Mouse (Mus musculus): ENCODE data around the gene Gm38431. TPM values are rescaled to one million over a fixed set of nuclear protein-coding genes. Genes with fewer than 3 reads are reported as not detected.

Gm38431 gene
- polyA plus RNA-seq, 1 experiment from 2014 or later, result 4.1 TPM

DNA sequence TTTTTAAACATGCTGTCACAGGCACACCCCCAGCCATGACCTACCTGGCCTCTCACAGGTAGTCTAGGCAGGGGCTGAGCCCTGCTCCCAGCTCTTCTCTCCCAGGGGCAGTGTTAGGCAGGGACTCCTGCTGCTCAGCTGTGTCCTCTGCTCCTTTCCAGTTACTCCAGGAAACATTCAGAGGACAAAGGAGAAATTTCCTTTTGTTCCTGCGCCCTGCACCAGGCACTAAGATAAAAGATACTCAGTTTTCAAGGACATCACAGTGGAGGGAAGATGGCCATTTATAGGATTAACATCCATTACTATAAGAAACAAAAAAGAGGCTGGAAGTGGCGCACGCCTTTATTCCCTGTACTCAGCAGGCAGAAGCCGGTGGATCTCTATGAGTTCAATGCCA, 4.2 kb upstream of the Gm38431 start:
- Histone ChIP-seq H3K27ac (replicated peaks; ENCODE audit: low read depth, low read length) (no peak overlapping the region), H3K4me3 (ENCODE audit: low read depth, low read length) (no peak overlapping the region), H3K27me3 (ENCODE audit: control insufficient read depth, insufficient read depth, low read length) (no peaks in the 10 kb centered on the region), H3K4me1 (ENCODE audit: control insufficient read depth, insufficient read depth, low read length) (peaks cover under 1% of the 10 kb centered on the region; the same call in 1 of the 2 replicates), H3K9ac (ENCODE audit: low read length) (peak overlapping the region; percentile 18; the same call in 1 of the 2 replicates), H3K9me3 (ENCODE audit: control insufficient read depth, low read length) (no peaks in the 10 kb centered on the region), H3K4me2 (ENCODE audit: low read depth, severe bottlenecking) (no peak overlapping the region), H3K36me3 (ENCODE audit: control insufficient read depth, insufficient read depth, low read length) (no peaks in the 10 kb centered on the region)
- ATAC-seq (ENCODE audit: insufficient number of reproducible peaks, low FRiP score, low TSS enrichment, low read depth) (no peak), DNase-seq (ENCODE audit: low spot score) (no peak)
- 95% methylated on average over 4 of the region's 4 CpGs for WGBS

DNA sequence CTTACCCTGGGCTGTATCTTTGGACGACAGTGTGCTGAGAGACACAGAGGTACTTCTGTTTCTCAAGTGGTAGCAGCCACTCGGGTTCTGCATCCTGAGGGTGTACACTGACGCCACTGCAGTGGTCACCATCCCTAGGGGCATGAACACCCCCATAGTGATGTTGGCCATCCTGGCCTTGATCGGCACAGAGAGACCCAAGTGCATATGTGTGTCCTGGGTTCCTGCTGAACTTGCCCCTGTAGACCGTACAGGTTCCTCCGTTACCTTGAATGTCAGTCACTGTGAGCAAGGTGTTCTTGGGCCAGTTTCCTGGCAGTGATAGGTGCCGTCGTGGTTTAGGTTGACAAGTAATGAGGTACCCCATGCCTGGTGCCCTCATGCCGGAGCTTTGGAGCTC, 1.6 kb upstream of the Gm38431 start:
- Histone ChIP-seq H3K4me3 (ENCODE audit: low read depth, low read length) (no peak overlapping the region), H3K9me3 (ENCODE audit: control insufficient read depth, low read length) (no peaks in the 10 kb centered on the region), H3K9ac (ENCODE audit: low read length) (no peak overlapping the region), H3K36me3 (ENCODE audit: control insufficient read depth, insufficient read depth, low read length) (peaks cover 15% of the 10 kb centered on the region; the same call in 1 of the 2 replicates), H3K4me2 (ENCODE audit: low read depth, severe bottlenecking) (no peak overlapping the region), H3K27ac (replicated peaks; ENCODE audit: low read depth, low read length) (no peak overlapping the region), H3K4me1 (ENCODE audit: control insufficient read depth, insufficient read depth, low read length) (peaks cover 7% of the 10 kb centered on the region), H3K27me3 (ENCODE audit: control insufficient read depth, insufficient read depth, low read length) (no peaks in the 10 kb centered on the region)
- ATAC-seq (ENCODE audit: insufficient number of reproducible peaks, low FRiP score, low TSS enrichment, low read depth) (no peak), DNase-seq (ENCODE audit: low spot score) (no peak)
- 94% methylated on average over 9 of the region's 9 CpGs for WGBS

DNA sequence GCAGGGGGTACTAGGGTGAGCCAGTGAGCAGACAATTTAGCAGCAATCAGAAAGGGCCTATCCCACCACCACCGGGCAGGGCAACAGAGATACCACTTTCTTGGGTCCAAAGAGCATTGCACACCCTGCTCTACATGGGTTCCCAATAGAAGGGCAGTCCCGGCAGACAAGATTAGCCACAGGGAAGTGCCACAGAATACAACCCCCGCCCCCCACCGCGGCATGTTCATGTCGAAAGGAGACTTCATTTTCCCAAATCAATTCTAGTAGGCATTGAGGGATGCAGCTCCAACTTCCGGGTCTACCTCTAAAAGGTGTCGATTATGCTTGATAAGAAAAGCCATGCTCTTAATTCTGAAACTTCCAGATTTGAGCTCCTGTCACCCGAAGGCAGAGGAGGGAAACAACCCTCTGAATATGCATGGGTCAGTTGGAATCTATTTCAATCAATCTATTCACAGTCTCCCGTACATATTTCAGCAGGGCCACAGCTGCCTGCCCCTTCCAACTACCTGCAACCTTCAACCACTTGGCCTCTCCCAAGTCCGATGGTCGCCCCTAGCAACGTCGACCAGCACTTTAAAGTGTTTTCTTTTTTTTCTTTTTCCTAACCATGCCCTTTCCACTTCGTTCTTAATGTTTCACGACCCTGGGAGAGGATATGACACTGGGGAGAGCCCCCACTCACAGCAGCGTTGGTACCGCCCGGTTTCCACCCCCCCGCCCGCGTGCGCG, 658 bp downstream of the Gm38431 start:
- H3K36me3 ChIP-seq (ENCODE audit: control insufficient read depth, insufficient read depth, low read length), result peaks cover 30% of the 10 kb centered on the region
- ATAC-seq (ENCODE audit: insufficient number of reproducible peaks, low FRiP score, low TSS enrichment, low read depth) (peak; percentile 11; the same call in 1 of the 2 replicates), DNase-seq (ENCODE audit: low spot score) (no peak)
- H3K9me3 ChIP-seq (ENCODE audit: control insufficient read depth, low read length), result no peaks in the 10 kb centered on the region
- H3K4me1 ChIP-seq (ENCODE audit: control insufficient read depth, insufficient read depth, low read length), result peaks cover 7% of the 10 kb centered on the region
- H3K27me3 ChIP-seq (ENCODE audit: control insufficient read depth, insufficient read depth, low read length), result no peaks in the 10 kb centered on the region
- H3K4me3 ChIP-seq (ENCODE audit: low read depth, low read length), result peak overlapping the region; percentile 68
- 5% methylated on average over 24 of the region's 24 CpGs for WGBS
- H3K4me2 ChIP-seq (ENCODE audit: low read depth, severe bottlenecking), result peak overlapping the region; percentile 78
- peak overlapping the region; percentile 87 for H3K9ac ChIP-seq (ENCODE audit: low read length)
- peak overlapping the region; percentile 84 for H3K27ac ChIP-seq (replicated peaks; ENCODE audit: low read depth, low read length)

DNA sequence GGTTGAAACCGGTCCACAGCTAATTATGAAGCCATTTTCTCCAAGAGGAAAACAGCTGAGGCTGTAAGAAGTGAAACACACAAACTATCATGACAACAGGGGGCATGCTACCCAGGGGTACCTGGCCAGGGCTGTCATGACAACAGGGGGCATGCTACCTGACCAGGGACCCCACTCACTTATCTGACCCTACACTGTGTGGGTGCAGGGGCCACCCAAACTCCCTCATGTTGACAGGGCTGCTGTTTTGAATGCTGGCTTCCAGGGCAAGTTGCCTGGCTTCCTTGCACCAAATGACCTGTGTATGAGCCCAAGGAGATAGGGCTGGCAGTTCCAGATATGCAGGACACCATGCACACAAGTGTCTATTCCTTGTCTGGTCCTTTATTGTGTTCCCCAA, 1.3 kb downstream of the Gm38431 start:
- peaks cover 7% of the 10 kb centered on the region for H3K4me1 ChIP-seq (ENCODE audit: control insufficient read depth, insufficient read depth, low read length)
- peaks cover 35% of the 10 kb centered on the region for H3K36me3 ChIP-seq (ENCODE audit: control insufficient read depth, insufficient read depth, low read length)
- ATAC-seq (ENCODE audit: insufficient number of reproducible peaks, low FRiP score, low TSS enrichment, low read depth) (no peak), DNase-seq (ENCODE audit: low spot score) (no peak)
- peak overlapping the region; percentile 87; the same call in 1 of the 2 replicates for H3K9ac ChIP-seq (ENCODE audit: low read length)
- no peak overlapping the region for H3K27ac ChIP-seq (replicated peaks; ENCODE audit: low read depth, low read length)
- 95% methylated on average over 1 of the region's 1 CpGs for WGBS
- peak overlapping the region; percentile 68 for H3K4me3 ChIP-seq (ENCODE audit: low read depth, low read length)
- H3K4me2 ChIP-seq (ENCODE audit: low read depth, severe bottlenecking), result peak overlapping the region; percentile 78
- H3K9me3 ChIP-seq (ENCODE audit: control insufficient read depth, low read length), result no peaks in the 10 kb centered on the region
- H3K27me3 ChIP-seq (ENCODE audit: control insufficient read depth, insufficient read depth, low read length), result no peaks in the 10 kb centered on the region

DNA sequence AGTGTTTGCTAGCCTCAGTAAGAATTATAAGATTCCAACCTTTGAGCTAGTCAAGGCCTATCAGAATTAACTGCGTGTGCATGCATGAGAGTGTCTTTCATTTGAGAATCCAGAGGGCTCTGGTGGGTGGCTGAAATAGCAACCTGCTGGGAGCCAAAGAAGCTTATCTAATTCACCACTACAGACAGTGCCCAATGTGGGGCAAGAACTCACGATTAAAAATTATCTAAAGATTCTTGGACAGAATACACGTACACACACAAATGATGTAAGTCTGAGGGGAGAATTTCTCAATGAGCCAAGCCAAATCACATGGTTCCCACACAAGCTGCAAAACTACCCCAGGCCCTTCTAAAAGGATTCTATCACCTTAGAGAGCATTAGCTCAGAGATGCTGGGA, 8.5 kb downstream of the Gm38431 start:
- no peak for ATAC-seq (ENCODE audit: insufficient number of reproducible peaks, low FRiP score, low TSS enrichment, low read depth)
- WGBS, result 95% methylated on average over 3 of the region's 3 CpGs
- peaks cover 63% of the 10 kb centered on the region for H3K36me3 ChIP-seq (ENCODE audit: control insufficient read depth, insufficient read depth, low read length)

DNA sequence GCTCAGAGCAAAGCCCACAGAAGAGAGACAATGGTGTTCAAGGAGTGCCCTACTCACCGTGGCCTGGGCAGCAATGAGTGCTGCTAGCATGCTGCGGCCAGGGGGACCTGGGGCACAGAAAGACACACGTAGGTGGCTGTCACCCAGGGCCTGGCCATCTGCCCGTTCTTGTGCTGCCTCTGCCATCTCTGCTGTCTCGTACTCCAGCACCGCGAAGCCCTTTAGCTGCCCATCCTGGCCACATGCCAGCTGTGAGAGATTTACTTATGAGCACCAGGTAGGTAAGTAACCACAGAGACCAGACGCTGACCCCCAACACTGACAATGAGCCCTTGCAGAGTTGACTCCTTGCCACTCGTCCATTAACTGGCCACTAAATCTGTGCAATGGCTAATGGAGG, 10.7 kb downstream of the Gm38431 start:
- no peaks in the 10 kb centered on the region for H3K9me3 ChIP-seq (ENCODE audit: control insufficient read depth, low read length)
- ATAC-seq (ENCODE audit: insufficient number of reproducible peaks, low FRiP score, low TSS enrichment, low read depth), result no peak
- no peak for DNase-seq (ENCODE audit: low spot score)
- H3K27ac ChIP-seq (replicated peaks; ENCODE audit: low read depth, low read length), result no peak overlapping the region
- no peaks in the 10 kb centered on the region for H3K4me1 ChIP-seq (ENCODE audit: control insufficient read depth, insufficient read depth, low read length)
- H3K9ac ChIP-seq (ENCODE audit: low read length), result no peak overlapping the region
- WGBS, result 93% methylated on average over 9 of the region's 9 CpGs
- H3K27me3 ChIP-seq (ENCODE audit: control insufficient read depth, insufficient read depth, low read length), result no peaks in the 10 kb centered on the region
- no peak overlapping the region for H3K4me3 ChIP-seq (ENCODE audit: low read depth, low read length)
- H3K36me3 ChIP-seq (ENCODE audit: control insufficient read depth, insufficient read depth, low read length), result peaks cover 59% of the 10 kb centered on the region
- H3K4me2 ChIP-seq (ENCODE audit: low read depth, severe bottlenecking), result no peak overlapping the region

More for the DNA sequence above, 8.5 kb downstream of the Gm38431 start:
- Histone ChIP-seq H3K4me3 (ENCODE audit: low read depth, low read length) (no peak overlapping the region), H3K4me1 (ENCODE audit: control insufficient read depth, insufficient read depth, low read length) (no peaks in the 10 kb centered on the region), H3K27ac (replicated peaks; ENCODE audit: low read depth, low read length) (no peak overlapping the region), H3K9me3 (ENCODE audit: control insufficient read depth, low read length) (no peaks in the 10 kb centered on the region), H3K27me3 (ENCODE audit: control insufficient read depth, insufficient read depth, low read length) (no peaks in the 10 kb centered on the region), H3K9ac (ENCODE audit: low read length) (no peak overlapping the region), H3K4me2 (ENCODE audit: low read depth, severe bottlenecking) (no peak overlapping the region)
- no peak for DNase-seq (ENCODE audit: low spot score)

DNA sequence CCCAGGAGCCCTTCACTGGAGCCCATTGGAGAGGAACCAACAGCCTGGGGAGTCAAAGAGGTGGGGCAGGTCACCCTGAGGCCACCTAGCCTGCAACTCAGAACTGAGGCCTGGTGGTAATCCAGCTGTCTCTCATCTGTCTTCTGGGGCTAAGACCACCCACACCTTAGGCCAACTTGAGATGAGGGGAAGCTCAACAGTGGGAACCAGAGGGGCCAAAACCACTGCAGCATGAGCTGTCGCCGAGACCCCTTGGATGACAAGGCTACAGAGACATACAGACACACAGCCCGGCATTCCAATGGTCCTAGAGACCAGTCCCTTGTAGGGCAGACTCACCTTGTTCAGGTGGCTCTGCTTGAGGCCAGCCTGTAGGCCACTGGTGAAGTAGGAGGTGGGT, 16.2 kb downstream of the Gm38431 start:
- H3K4me2 ChIP-seq (ENCODE audit: low read depth, severe bottlenecking), result no peak overlapping the region

DNA sequence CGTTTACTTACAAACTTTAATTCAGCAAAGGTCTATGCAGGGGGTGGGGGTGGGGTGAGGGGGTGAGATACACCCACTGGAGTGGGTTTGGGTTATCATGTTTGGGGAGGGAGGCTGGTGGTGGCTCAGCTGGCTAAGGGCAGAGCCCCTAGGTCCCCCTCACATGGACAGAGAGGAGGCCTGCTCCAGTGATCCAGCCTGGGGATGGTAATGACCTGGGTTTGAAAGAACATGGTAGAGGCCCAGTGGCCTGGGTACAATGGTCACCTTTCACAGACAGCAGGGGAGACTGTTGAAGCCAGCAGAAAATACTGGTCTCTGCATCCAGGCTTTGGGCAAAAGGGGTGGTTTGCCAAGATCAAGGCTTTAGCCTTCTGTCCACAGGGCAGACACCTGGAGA, 17.6 kb downstream of the Gm38431 start:
- no peaks in the 10 kb centered on the region for H3K27me3 ChIP-seq (ENCODE audit: control insufficient read depth, insufficient read depth, low read length)
- H3K4me1 ChIP-seq (ENCODE audit: control insufficient read depth, insufficient read depth, low read length), result peaks cover 4% of the 10 kb centered on the region; the same call in 1 of the 2 replicates
- peaks cover 29% of the 10 kb centered on the region for H3K36me3 ChIP-seq (ENCODE audit: control insufficient read depth, insufficient read depth, low read length)
- H3K9ac ChIP-seq (ENCODE audit: low read length), result no peak overlapping the region; the same call in 1 of the 2 replicates
- WGBS, result 87% methylated on average over 1 of the region's 1 CpGs
- H3K27ac ChIP-seq (replicated peaks; ENCODE audit: low read depth, low read length), result no peak overlapping the region
- H3K9me3 ChIP-seq (ENCODE audit: control insufficient read depth, low read length), result no peaks in the 10 kb centered on the region
- DNase-seq (ENCODE audit: low spot score) (no peak), ATAC-seq (ENCODE audit: insufficient number of reproducible peaks, low FRiP score, low TSS enrichment, low read depth) (no peak)
- H3K4me3 ChIP-seq (ENCODE audit: low read depth, low read length), result no peak overlapping the region
- H3K4me2 ChIP-seq (ENCODE audit: low read depth, severe bottlenecking), result no peak overlapping the region

More for the DNA sequence above, 16.2 kb downstream of the Gm38431 start:
- Histone ChIP-seq H3K9me3 (ENCODE audit: control insufficient read depth, low read length) (no peaks in the 10 kb centered on the region), H3K9ac (ENCODE audit: low read length) (no peak overlapping the region), H3K4me3 (ENCODE audit: low read depth, low read length) (no peak overlapping the region), H3K27me3 (ENCODE audit: control insufficient read depth, insufficient read depth, low read length) (no peaks in the 10 kb centered on the region), H3K4me1 (ENCODE audit: control insufficient read depth, insufficient read depth, low read length) (peaks cover 4% of the 10 kb centered on the region; the same call in 1 of the 2 replicates), H3K27ac (replicated peaks; ENCODE audit: low read depth, low read length) (no peak overlapping the region), H3K36me3 (ENCODE audit: control insufficient read depth, insufficient read depth, low read length) (peaks cover 43% of the 10 kb centered on the region)
- no peak for ATAC-seq (ENCODE audit: insufficient number of reproducible peaks, low FRiP score, low TSS enrichment, low read depth)
- DNase-seq (ENCODE audit: low spot score), result no peak
- 87% methylated on average over 3 of the region's 3 CpGs for WGBS
